Mouse (Mus musculus): ENCODE results near the gene Dlg2.

The Dlg2 gene

GRCm38 (mm10) chr7:92493521-92493920, 2017.0 kb downstream of the Dlg2 start:
- DNase-seq, result no peak

All from layer of hippocampus, adult 9-11 months (tissue).